Mouse (Mus musculus): ENCODE data around the gene Rab15.
A peak's percentile ranks its signal among the peaks of the same experiment; 100 is the strongest.

Gene Rab15

GRCm38 (mm10) chr12:76778305-76779083, 44.2 kb downstream of the Rab15 start:
- DNase-seq (ENCODE audit: low spot score): no peak

- DNase-seq (ENCODE audit: low spot score): no peak
Measured at GRCm38 (mm10) chr12:76777845-76778244, 44.9 kb downstream of the Rab15 start.

GRCm38 (mm10) chr12:76776898-76777297, 45.8 kb downstream of the Rab15 start:
- DNase-seq (ENCODE audit: low spot score): no peak

GRCm38 (mm10) chr12:76775132-76775531, 47.6 kb downstream of the Rab15 start:
- no peak for DNase-seq (ENCODE audit: low spot score)

GRCm38 (mm10) chr12:76774652-76775051, 48.1 kb downstream of the Rab15 start:
- DNase-seq (ENCODE audit: low spot score): no peak

GRCm38 (mm10) chr12:76771540-76771939, 51.2 kb downstream of the Rab15 start:
- no peak for DNase-seq (ENCODE audit: low spot score)

- no peak for DNase-seq (ENCODE audit: low spot score)
Measured at GRCm38 (mm10) chr12:76770841-76771500, 51.7 kb downstream of the Rab15 start.

GRCm38 (mm10) chr12:76765901-76766630, 56.6 kb downstream of the Rab15 start:
- DNase-seq (ENCODE audit: low spot score): no peak

DNA sequence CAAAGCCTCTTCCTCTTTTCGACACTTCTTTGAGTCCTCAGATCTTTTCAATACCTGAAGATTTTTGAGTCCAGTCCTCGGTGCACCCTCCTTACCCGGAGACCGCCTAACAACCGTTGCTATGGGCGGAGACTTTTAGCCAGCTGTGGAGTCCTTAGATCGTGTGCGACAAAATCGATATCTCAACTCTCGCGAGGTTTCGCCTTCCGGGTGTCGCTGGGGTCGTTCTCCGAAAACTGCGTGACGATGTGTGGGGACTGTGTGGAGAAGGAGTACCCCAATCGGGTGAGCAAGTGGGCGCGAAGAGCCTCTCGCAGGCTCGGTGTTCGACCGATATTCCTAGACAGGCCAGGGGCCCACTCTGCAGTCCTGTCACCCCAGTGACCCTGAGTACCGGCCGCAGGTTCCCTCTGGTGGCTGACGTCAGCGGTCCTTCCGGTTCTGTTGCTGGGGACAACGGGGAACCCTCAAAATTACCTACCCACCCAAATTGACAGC, 57.3 kb downstream of the Rab15 start, which contains the start of the genes Churc1 and Fntb:
TSS of gene Churc1 (plus strand) at position 185 of the 498 bp plus-strand sequence.
TSS of gene Fntb (plus strand) at position 236 of the 498 bp plus-strand sequence.
- peak; percentile 97 for DNase-seq (ENCODE audit: low spot score)

DNA sequence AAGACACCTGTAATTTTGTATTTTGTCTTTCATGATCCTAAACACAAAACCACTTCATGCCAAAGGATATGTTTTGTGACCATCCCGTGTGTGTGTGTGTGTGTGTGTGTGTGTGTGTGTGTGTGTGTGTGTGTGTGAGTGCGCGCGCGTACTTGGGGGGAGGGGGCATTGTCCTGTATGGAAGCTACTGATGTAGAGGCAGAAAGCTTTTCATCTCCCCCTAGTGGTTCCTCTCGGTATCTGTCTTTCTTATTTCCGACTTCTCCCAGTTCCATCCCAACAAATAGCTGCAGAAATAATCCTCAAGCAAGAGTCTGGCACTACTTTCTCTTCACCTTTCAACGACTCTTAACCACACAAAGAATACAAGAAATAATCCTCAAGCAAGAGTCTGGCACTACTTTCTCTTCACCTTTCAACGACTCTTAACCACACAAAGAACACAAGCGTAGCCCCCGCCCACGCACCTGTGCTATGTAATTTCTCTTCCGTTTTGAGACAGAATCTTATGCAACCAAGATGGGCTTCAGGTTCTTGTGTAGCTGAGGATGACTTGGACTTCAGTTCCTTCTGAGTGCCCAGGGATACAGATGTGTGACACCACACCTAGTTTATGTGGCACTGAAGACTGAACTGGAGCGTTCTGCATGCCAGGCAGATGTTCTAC, 69.9 kb downstream of the Rab15 start:
- peak; percentile 46 for DNase-seq (ENCODE audit: low spot score)

- DNase-seq (ENCODE audit: low spot score): no peak
Measured at GRCm38 (mm10) chr12:76750866-76751459, 71.7 kb downstream of the Rab15 start.
